Mouse (Mus musculus) CH12.LX (cell line): ENCODE results near the gene Bzw1. TPM values are rescaled to one million over a fixed set of nuclear protein-coding genes. Genes with fewer than 3 reads are reported as not detected.

ENCODE experiments used
- DNase-seq: peaks from one replicate; pipeline ENCODE4 v3.0.0-alpha.2; 2013; ENCODE audit errors: extremely low read depth
- H3K27ac ChIP-seq: 2 replicates; pipeline ENCODE4 v1.5.1; 2012; ENCODE audit warnings: low read depth, mild to moderate bottlenecking, control low read depth, moderate library complexity; ENCODE audit not compliant: insufficient read depth
- H3K27me3 ChIP-seq: replicated peaks from 2 replicates; pipeline ENCODE3; 2012; ENCODE audit warnings: inconsistent platforms
- H3K36me3 ChIP-seq, 2 experiments: replicated peaks in 1 of 2; 2 replicates each; pipeline versions ENCODE3 to v1.6.1; 2012; ENCODE audit warnings: inconsistent platforms in 1 of 2, low read length in 1 of 2, mild to moderate bottlenecking in 1 of 2, mixed read lengths in 1 of 2, moderate library complexity in 1 of 2; ENCODE audit not compliant: control insufficient read depth in 1 of 2, insufficient read depth in 1 of 2
- H3K4me1 ChIP-seq, 2 experiments: 2 replicates each; pipeline ENCODE4 v1.6.1; 2012; ENCODE audit warnings: inconsistent platforms in 1 of 2, moderate library complexity in 1 of 2; ENCODE audit not compliant: insufficient read depth in 2 of 2, control insufficient read depth in 1 of 2
- H3K4me2 ChIP-seq: 2 replicates; pipeline ENCODE4 v1.6.1; 2012; ENCODE audit warnings: low read depth, mild to moderate bottlenecking, control low read depth; ENCODE audit not compliant: poor library complexity, insufficient read depth, severe bottlenecking
- H3K4me3 ChIP-seq, 3 experiments: fragments of 150-350 bp in 1 of 3; sonication (generic) in 1 of 3; replicated peaks in 1 of 3; 2 replicates each; pipeline versions ENCODE3 to v1.5.1; 2011 to 2012; ENCODE audit warnings: low read depth in 2 of 3, low read length in 2 of 3, mild to moderate bottlenecking in 2 of 3, moderate library complexity in 2 of 3, control low read depth in 1 of 3, improper control_type of control experiment in 1 of 3, inconsistent platforms in 1 of 3, mixed read lengths in 1 of 3; ENCODE audit not compliant: poor library complexity in 1 of 3
- H3K79me2 ChIP-seq: replicated peaks from 2 replicates; pipeline ENCODE4 v1.6.1; 2012; ENCODE audit warnings: mild to moderate bottlenecking, moderate library complexity; ENCODE audit not compliant: control insufficient read depth, poor library complexity, insufficient read depth, severe bottlenecking; ENCODE audit errors: extremely low read depth
- H3K9ac ChIP-seq: 2 replicates; pipeline ENCODE4 v1.6.1; 2012; ENCODE audit warnings: low read depth, mild to moderate bottlenecking, control low read depth, moderate library complexity; ENCODE audit not compliant: insufficient read depth
- H3K9me3 ChIP-seq: replicated peaks from 2 replicates; pipeline ENCODE3; 2012; ENCODE audit warnings: low read length, inconsistent platforms, mixed read lengths
- BHLHE40 ChIP-seq: IDR thresholded peaks from 2 replicates; pipeline ENCODE4 v1.6.1; 2011; ENCODE audit warnings: mild to moderate bottlenecking, low read depth, low read length, improper control_type of control experiment
- CTCF ChIP-seq, 2 experiments: IDR thresholded peaks in 1 of 2; conservative IDR thresholded peaks in 1 of 2; 2 replicates each; pipeline ENCODE4 v1.5.1; 2011 to 2012; ENCODE audit warnings: low read depth in 2 of 2, low read length in 2 of 2, improper control_type of control experiment in 1 of 2, inconsistent platforms in 1 of 2, mild to moderate bottlenecking in 1 of 2, moderate library complexity in 1 of 2
- ELF1 ChIP-seq: IDR thresholded peaks from 2 replicates; pipeline ENCODE4 v1.6.1; 2014; ENCODE audit warnings: low read depth, mild to moderate bottlenecking, inconsistent platforms, low read length, improper control_type of control experiment
- EP300 ChIP-seq: IDR thresholded peaks from 2 replicates; pipeline ENCODE4 v1.6.1; 2011; ENCODE audit warnings: low read length, improper control_type of control experiment
- ETS1 ChIP-seq: conservative IDR thresholded peaks from 2 replicates; pipeline ENCODE4 v1.6.1; 2012; ENCODE audit warnings: low read depth, mild to moderate bottlenecking, inconsistent platforms, low read length, improper control_type of control experiment, moderate library complexity
- JUN ChIP-seq: IDR thresholded peaks from 2 replicates; pipeline ENCODE4 v1.6.1; 2011; ENCODE audit warnings: low read depth, mild to moderate bottlenecking, low read length, improper control_type of control experiment, moderate library complexity; ENCODE audit not compliant: insufficient read depth
- JUND ChIP-seq: conservative IDR thresholded peaks from 2 replicates; pipeline ENCODE4 v1.6.1; 2011; ENCODE audit warnings: low read depth, low read length, improper control_type of control experiment
- MAX ChIP-seq: IDR thresholded peaks from 2 replicates; pipeline ENCODE4 v1.6.1; 2011; ENCODE audit warnings: low read length, improper control_type of control experiment
- MAZ ChIP-seq: IDR thresholded peaks from 2 replicates; pipeline ENCODE4 v1.6.1; 2012; ENCODE audit warnings: low read depth, mild to moderate bottlenecking, inconsistent platforms, low read length, improper control_type of control experiment, moderate library complexity
- MYC ChIP-seq: IDR thresholded peaks from 2 replicates; pipeline ENCODE4 v1.6.1; 2011; ENCODE audit warnings: low read depth, mild to moderate bottlenecking, improper control_type of control experiment, low read length
- NRF1 ChIP-seq: IDR thresholded peaks from 2 replicates; pipeline ENCODE4 v1.6.1; 2014; ENCODE audit warnings: low read depth, mild to moderate bottlenecking, inconsistent platforms, low read length, improper control_type of control experiment, moderate library complexity
- PAX5 ChIP-seq: IDR thresholded peaks from 2 replicates; pipeline ENCODE4 v1.6.1; 2012; ENCODE audit warnings: low read length, inconsistent platforms, mixed read lengths
- SIN3A ChIP-seq: IDR thresholded peaks from 2 replicates; pipeline ENCODE4 v1.6.1; 2012; ENCODE audit warnings: low read length, improper control_type of control experiment, inconsistent platforms
- TCF12 ChIP-seq: IDR thresholded peaks from 2 replicates; pipeline ENCODE4 v1.6.1; 2014; ENCODE audit warnings: low read depth, mild to moderate bottlenecking, inconsistent platforms, low read length, improper control_type of control experiment
- UBTF ChIP-seq: IDR thresholded peaks from 2 replicates; pipeline ENCODE4 v1.6.1; 2012; ENCODE audit warnings: low read depth, mild to moderate bottlenecking, inconsistent platforms, low read length, improper control_type of control experiment, moderate library complexity
- USF1 ChIP-seq: IDR thresholded peaks from 2 replicates; pipeline ENCODE4 v1.6.1; 2014; ENCODE audit warnings: low read depth, mild to moderate bottlenecking, inconsistent platforms, low read length, improper control_type of control experiment
- ZC3H11A ChIP-seq: IDR thresholded peaks from 2 replicates; pipeline ENCODE4 v1.6.1; 2012; ENCODE audit warnings: low read depth, mild to moderate bottlenecking, inconsistent platforms, low read length, improper control_type of control experiment
- ZKSCAN1 ChIP-seq: IDR thresholded peaks from 2 replicates; pipeline ENCODE4 v1.6.1; 2012; ENCODE audit warnings: low read depth, inconsistent platforms, low read length, improper control_type of control experiment, borderline replicate concordance
- dilution Hi-C: fragments of 300-500 bp; cut with MboI; formaldehyde crosslinking; loops from 2 replicates; pipeline ENCODE4 v1.14.3; 2020; ENCODE audit warnings: low sequenced_read_pairs; ENCODE audit not compliant: extremely low pct_unique_long_range_greater_than_20kb, extremely low pct_ligation_motif_present
- in situ Hi-C: fragments of 300-500 bp; cut with MboI; formaldehyde crosslinking; loops from 3 replicates; pipeline ENCODE4 v1.14.3; 2019; ENCODE audit warnings: low sequenced_read_pairs, low pct_ligation_motif_present, low pct_unique_long_range_greater_than_20kb, mixed read lengths
- polyA plus RNA-seq: library from polyadenylated mRNA; unstranded; fragments of >175 nt; gene quantifications from 2 replicates; pipeline ENCODE4 v1.2.1, GENCODE M21; 2012; ENCODE audit warnings: low read depth; ENCODE audit not compliant: insufficient read length
- total RNA-seq, 2 experiments: library from RNA; depleted of rRNA; stranded (reverse); fragments of 300-350 nt in 1 of 2; fragments of >200 nt in 1 of 2; gene quantifications; 2 replicates each; pipeline ENCODE4 v1.2.3; 2012 to 2014

Gene Bzw1
- total and polyA plus RNA-seq, 3 experiments = 104 to 252 (median 225) TPM

DNA sequence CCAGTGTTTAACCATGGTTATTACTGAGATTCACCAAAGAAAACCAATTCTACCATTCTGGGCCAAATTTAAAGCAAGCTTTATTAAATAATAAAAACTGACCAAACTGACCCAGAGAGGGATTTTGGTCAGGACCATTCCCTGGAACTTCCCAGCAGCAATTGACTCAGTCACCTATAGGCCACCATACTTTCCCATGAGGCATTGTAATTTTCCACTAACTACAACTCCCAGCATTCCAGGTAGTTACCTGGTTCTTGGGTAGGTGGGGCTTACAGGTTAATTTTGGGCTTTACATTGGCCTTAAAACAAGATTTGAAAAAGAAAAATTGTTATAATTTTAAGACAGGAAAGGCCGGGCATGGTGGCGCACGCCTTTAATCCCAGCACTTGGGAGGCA lies 26.9 kb upstream of the Bzw1 start:
- H3K27ac ChIP-seq = no peak overlapping the region
- dilution Hi-C loops = no loop called here
- DNase-seq = no peak
- H3K79me2 ChIP-seq = no peaks in the 10 kb centered on the region
- H3K4me1 ChIP-seq = peaks cover 0 to 13% of the 10 kb centered on the region in 2 experiments; a peak in 2 of 4 replicates
- in situ Hi-C loops = no loop called here
- H3K27me3 ChIP-seq = no peaks in the 10 kb centered on the region
- no peak overlapping the region for H3K4me3 ChIP-seq
- no peaks in the 10 kb centered on the region for H3K36me3 ChIP-seq
- H3K4me2 ChIP-seq = no peak overlapping the region
- TF ChIP-seq MYC (no peak), NRF1 (no peak), ZKSCAN1 (no peak), ELF1 (no peak), TCF12 (no peak), ZC3H11A (no peak), ETS1 (no peak), EP300 (no peak), MAX (no peak), BHLHE40 (no peak), JUND (no peak), CTCF (conservative IDR thresholded peaks at IDR 0.05 in 1 of 2, IDR thresholded peaks at IDR 0.05 in 1 of 2; ENCODE audit: low read depth in 2 of 2, low read length in 2 of 2) (no peak), MAZ (no peak), PAX5 (no peak)
- H3K9me3 ChIP-seq = peaks cover 4% of the 10 kb centered on the region
- no peak overlapping the region for H3K9ac ChIP-seq

DNA sequence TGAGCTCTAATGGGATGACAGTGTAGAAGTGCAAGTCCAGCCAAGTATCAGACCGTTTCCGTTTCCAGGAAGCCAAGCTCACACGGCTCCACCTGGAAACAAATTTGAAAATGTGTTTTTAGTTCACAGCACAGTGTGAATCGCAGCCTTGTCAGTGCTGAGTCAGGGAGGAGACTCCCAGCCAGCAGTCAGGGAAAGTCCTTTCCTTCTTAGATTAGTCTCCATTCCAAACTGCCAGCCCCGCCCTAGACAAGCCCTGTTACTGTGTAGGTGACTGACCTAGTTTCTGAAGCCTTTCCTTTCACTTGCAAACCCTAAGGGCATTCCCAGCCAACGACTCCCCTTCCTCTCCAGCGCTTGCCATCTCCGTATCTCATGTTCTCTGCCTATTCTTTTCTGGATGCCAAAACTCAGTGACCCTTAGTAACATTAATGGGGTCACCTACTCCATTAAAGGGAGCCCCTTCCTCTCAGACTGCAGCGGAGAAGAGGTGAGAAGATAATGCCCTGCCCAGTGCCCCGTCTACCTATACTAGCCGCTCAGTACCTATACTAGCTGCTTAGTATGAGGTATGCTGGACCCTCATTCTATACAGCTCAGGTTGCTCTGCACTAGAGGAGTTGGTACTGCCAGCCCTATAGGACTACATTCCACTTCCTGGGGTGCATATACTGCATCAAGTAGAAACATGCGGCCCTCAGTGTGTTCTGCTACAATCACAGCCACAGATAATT lies 25.8 kb upstream of the Bzw1 start:
- Histone ChIP-seq H3K9ac (no peak overlapping the region), H3K27ac (no peak overlapping the region), H3K36me3 (no peaks in the 10 kb centered on the region), H3K79me2 (no peaks in the 10 kb centered on the region), H3K4me3 (no peak overlapping the region), H3K9me3 (peaks cover 4% of the 10 kb centered on the region), H3K4me2 (no peak overlapping the region), H3K27me3 (no peaks in the 10 kb centered on the region), H3K4me1 (peaks cover 0 to 13% of the 10 kb centered on the region in 2 experiments; a peak in 2 of 4 replicates)
- DNase-seq = no peak
- no peak for TF ChIP-seq ELF1
- no peak for TF ChIP-seq USF1
- TF ChIP-seq TCF12 = no peak
- no peak for TF ChIP-seq MAZ
- TF ChIP-seq UBTF = no peak
- TF ChIP-seq JUN = no peak
- no peak for TF ChIP-seq CTCF (conservative IDR thresholded peaks at IDR 0.05 in 1 of 2, IDR thresholded peaks at IDR 0.05 in 1 of 2; ENCODE audit: low read depth in 2 of 2, low read length in 2 of 2)
- no peak for TF ChIP-seq SIN3A
- in situ Hi-C loops (no loop called here), dilution Hi-C loops (no loop called here)
